Mouse (Mus musculus) erythroid progenitor cell, adult 5-6 weeks (primary cell): ENCODE results near the gene Klf6. TPM values are rescaled to one million over a fixed set of nuclear protein-coding genes. Genes with fewer than 3 reads are reported as not detected.

ENCODE experiments used
- ATAC-seq: replicated peaks from 2 replicates; pipeline ENCODE4 v1.8.0; 2016; ENCODE audit warnings: moderate number of reproducible peaks, mild to moderate bottlenecking, moderate TSS enrichment, inconsistent platforms; ENCODE audit not compliant: poor library complexity, low FRiP score, severe bottlenecking
- total RNA-seq, 2 experiments: library from RNA; stranded (forward) in 1 of 2; stranded (reverse) in 1 of 2; fragments of 150-400 nt in 1 of 2; fragments of 186-747, 209-891 nt in 1 of 2; gene quantifications; 2 replicates each; pipeline versions ENCODE4 v1.2.3 to v1.2.4; 2015 to 2017; ENCODE audit warnings: low replicate concordance in 2 of 2

Gene Klf6
- total RNA-seq, 2 experiments from 2014 or later, result 18.9 to 21.9 TPM

- ATAC-seq, result no peak
Measured at GRCm38 (mm10) chr13:5862626-5863407, 1.5 kb downstream of the Klf6 start.

- no peak for ATAC-seq
Measured at GRCm38 (mm10) chr13:5863408-5863891, 2.2 kb downstream of the Klf6 start.

- no peak for ATAC-seq
Measured at GRCm38 (mm10) chr13:5864265-5865097, 3.2 kb downstream of the Klf6 start.

GRCm38 (mm10) chr13:5865098-5865415, 3.8 kb downstream of the Klf6 start:
- ATAC-seq, result no peak

- ATAC-seq, result no peak
Measured at GRCm38 (mm10) chr13:5866091-5866490, 4.8 kb downstream of the Klf6 start.

GRCm38 (mm10) chr13:5866532-5866931, 5.2 kb downstream of the Klf6 start:
- ATAC-seq, result no peak

- no peak for ATAC-seq
Measured at GRCm38 (mm10) chr13:5868376-5868775, 7.1 kb downstream of the Klf6 start.

GRCm38 (mm10) chr13:5869433-5869832, 8.2 kb downstream of the Klf6 start:
- no peak for ATAC-seq

GRCm38 (mm10) chr13:5869842-5870241, 8.6 kb downstream of the Klf6 start:
- ATAC-seq, result no peak

GRCm38 (mm10) chr13:5870382-5871272, 9.3 kb downstream of the Klf6 start:
- ATAC-seq, result no peak

GRCm38 (mm10) chr13:5871414-5871813, 10.1 kb downstream of the Klf6 start:
- ATAC-seq, result no peak

GRCm38 (mm10) chr13:5873681-5874080, 12.4 kb downstream of the Klf6 start:
- no peak for ATAC-seq

GRCm38 (mm10) chr13:5875478-5875877, 14.2 kb downstream of the Klf6 start:
- ATAC-seq, result no peak

GRCm38 (mm10) chr13:5878748-5879147, 17.5 kb downstream of the Klf6 start:
- no peak for ATAC-seq

GRCm38 (mm10) chr13:5886810-5887209, 25.5 kb downstream of the Klf6 start:
- no peak for ATAC-seq

GRCm38 (mm10) chr13:5888164-5888563, 26.9 kb downstream of the Klf6 start:
- no peak for ATAC-seq

GRCm38 (mm10) chr13:5888731-5889130, 27.4 kb downstream of the Klf6 start:
- no peak for ATAC-seq

GRCm38 (mm10) chr13:5890035-5890434, 28.8 kb downstream of the Klf6 start:
- no peak for ATAC-seq

GRCm38 (mm10) chr13:5892684-5893447, 31.6 kb downstream of the Klf6 start:
- ATAC-seq, result no peak
